Mouse (Mus musculus) olfactory bulb, adult 2 months (tissue): Measurements from ENCODE around the gene Trpm3.

Source experiments
- CTCF ChIP-seq: fragments of 200-500 bp; IDR thresholded peaks from 2 replicates; pipeline ENCODE4 v1.5.1; 2012; ENCODE audit warnings: low read depth, mild to moderate bottlenecking, low read length, moderate library complexity; ENCODE audit not compliant: insufficient read depth
- POLR2A ChIP-seq: fragments of 200-500 bp; IDR thresholded peaks from 2 replicates; pipeline ENCODE4 v1.6.1; 2012; ENCODE audit warnings: mild to moderate bottlenecking, low read depth, low read length, moderate library complexity; ENCODE audit not compliant: insufficient read depth

- no peak for TF ChIP-seq CTCF
- TF ChIP-seq POLR2A = no peak
Measured at GRCm38 (mm10) chr19:23036782-23037477, 898.1 kb downstream of the Trpm3 start.
